Mouse (Mus musculus) embryonic facial prominence, embryonic 15.5 days (tissue): ENCODE measurements around the gene Marcks. TPM values are rescaled to one million over a fixed set of nuclear protein-coding genes. Genes with fewer than 3 reads are reported as not detected.

Experiments
- ATAC-seq: fragments of 200-750 bp; cut with Nextera tagmentation; 2 replicates; pipeline ENCODE4 v1.8.0; 2017; ENCODE audit warnings: low read depth, moderate TSS enrichment; ENCODE audit not compliant: insufficient number of reproducible peaks, low FRiP score, low TSS enrichment
- H3K27ac ChIP-seq: fragments of 300-500 bp; sonication (generic); replicated peaks from 2 replicates; pipeline ENCODE4 v1.5.1; 2015; ENCODE audit warnings: mild to moderate bottlenecking, inconsistent platforms
- H3K27me3 ChIP-seq: fragments of 300-500 bp; sonication (generic); 2 replicates; pipeline ENCODE4 v1.6.1; 2015; ENCODE audit warnings: inconsistent platforms
- H3K36me3 ChIP-seq: fragments of 300-500 bp; sonication (generic); 2 replicates; pipeline ENCODE4 v1.6.1; 2015; ENCODE audit warnings: mild to moderate bottlenecking, inconsistent platforms
- H3K4me1 ChIP-seq: fragments of 300-500 bp; sonication (generic); 2 replicates; pipeline ENCODE4 v1.6.1; 2015; ENCODE audit warnings: inconsistent platforms
- H3K4me2 ChIP-seq: fragments of 300-500 bp; sonication (generic); replicated peaks from 2 replicates; pipeline ENCODE4 v1.6.1; 2015; ENCODE audit warnings: mild to moderate bottlenecking, inconsistent platforms
- H3K4me3 ChIP-seq: fragments of 300-500 bp; sonication (generic); replicated peaks from 2 replicates; pipeline ENCODE4 v1.5.1; 2015; ENCODE audit warnings: mild to moderate bottlenecking, inconsistent platforms
- H3K9ac ChIP-seq: fragments of 300-500 bp; sonication (generic); 2 replicates; pipeline ENCODE4 v1.6.1; 2015; ENCODE audit warnings: inconsistent platforms
- H3K9me3 ChIP-seq: fragments of 300-500 bp; sonication (generic); replicated peaks from 2 replicates; pipeline ENCODE4 v1.6.1; 2016; ENCODE audit warnings: inconsistent platforms
- WGBS: fragments of 180-500 bp; shearing (Covaris S2); methylation state at CpG from one replicate; pipeline ENCODE4 v1.1.7; 2015; 5-methylcytosine and 5-hydroxymethylcytosine counted together
- polyA plus RNA-seq: library from polyadenylated mRNA; unstranded; fragments of >200 nt; fragmentation: Nextera tagmentation; extraction: Ambion mirVana; gene quantifications from 2 replicates; pipeline ENCODE4 v1.2.1, GENCODE M21; 2015

The Marcks gene
- polyA plus RNA-seq: 141 and 153 TPM in 2 replicates

- Histone ChIP-seq H3K4me1 (peaks cover 11% of the 10 kb centered on the region; the same call in 1 of the 2 replicates), H3K4me2 (peak within 1 kb of the TSS; percentile 81), H3K36me3 (peaks cover 5% of the 10 kb centered on the region; the same call in 1 of the 2 replicates), H3K9me3 (no peaks in the 10 kb centered on the region), H3K9ac (peak within 1 kb of the TSS; percentile 99), H3K27ac (peak within 1 kb of the TSS; percentile 99), H3K4me3 (peak within 1 kb of the TSS; percentile 84), H3K27me3 (no peaks in the 10 kb centered on the region)
- peak; percentile 63 for ATAC-seq
- under 1% methylated on average over 39 of the region's 39 CpGs for WGBS
Observed at GRCm38 (mm10) chr10:37138778-37139442, at the start of gene Marcks. Marcks (minus strand) TSS chr10:37138920.

- Histone ChIP-seq H3K27me3 (no peaks in the 10 kb centered on the region), H3K4me2 (no peak overlapping the region), H3K27ac (no peak overlapping the region), H3K4me1 (no peaks in the 10 kb centered on the region), H3K36me3 (no peaks in the 10 kb centered on the region), H3K9ac (no peak overlapping the region), H3K9me3 (no peaks in the 10 kb centered on the region), H3K4me3 (no peak overlapping the region)
- 93% methylated on average over 3 of the region's 3 CpGs for WGBS
- ATAC-seq: no peak
Observed at GRCm38 (mm10) chr10:37177071-37177470, 38.4 kb upstream of the Marcks start.

- Histone ChIP-seq H3K36me3 (no peaks in the 10 kb centered on the region), H3K27me3 (no peaks in the 10 kb centered on the region), H3K4me3 (no peak overlapping the region), H3K9me3 (no peaks in the 10 kb centered on the region), H3K27ac (no peak overlapping the region), H3K4me1 (0 out of 2 replicates have a peak, but pooled peaks cover 5% of the 10 kb centered on the region), H3K9ac (no peak overlapping the region), H3K4me2 (no peak overlapping the region)
- no peak for ATAC-seq
- 54% methylated on average over 8 of the region's 8 CpGs for WGBS
Observed at GRCm38 (mm10) chr10:37172416-37172950, 33.8 kb upstream of the Marcks start.

GRCm38 (mm10) chr10:37171711-37172415 is 33.1 kb upstream of the Marcks start:
- H3K27ac ChIP-seq: no peak overlapping the region
- no peak overlapping the region for H3K4me3 ChIP-seq
- H3K4me1 ChIP-seq: 0 out of 2 replicates have a peak, but pooled peaks cover 5% of the 10 kb centered on the region
- ATAC-seq: no peak
- no peaks in the 10 kb centered on the region for H3K9me3 ChIP-seq
- no peaks in the 10 kb centered on the region for H3K36me3 ChIP-seq
- H3K4me2 ChIP-seq: no peak overlapping the region
- no peaks in the 10 kb centered on the region for H3K27me3 ChIP-seq
- no peak overlapping the region for H3K9ac ChIP-seq
- WGBS: 66% methylated on average over 3 of the region's 3 CpGs

GRCm38 (mm10) chr10:37170878-37171277 is 32.2 kb upstream of the Marcks start:
- H3K27ac ChIP-seq: no peak overlapping the region
- H3K4me1 ChIP-seq: 0 out of 2 replicates have a peak, but pooled peaks cover 5% of the 10 kb centered on the region
- no peak overlapping the region for H3K4me3 ChIP-seq
- H3K4me2 ChIP-seq: no peak overlapping the region
- H3K27me3 ChIP-seq: no peaks in the 10 kb centered on the region
- no peak for ATAC-seq
- no peaks in the 10 kb centered on the region for H3K9me3 ChIP-seq
- no peak overlapping the region for H3K9ac ChIP-seq
- 45% methylated on average over 4 of the region's 4 CpGs for WGBS
- no peaks in the 10 kb centered on the region for H3K36me3 ChIP-seq

- H3K36me3 ChIP-seq: no peaks in the 10 kb centered on the region
- no peak overlapping the region for H3K4me3 ChIP-seq
- H3K27ac ChIP-seq: no peak overlapping the region
- no peak overlapping the region for H3K9ac ChIP-seq
- no peak for ATAC-seq
- H3K27me3 ChIP-seq: no peaks in the 10 kb centered on the region
- 67% methylated on average over 4 of the region's 4 CpGs for WGBS
- H3K4me1 ChIP-seq: 0 out of 2 replicates have a peak, but pooled peaks cover 5% of the 10 kb centered on the region
- H3K4me2 ChIP-seq: no peak overlapping the region
- no peaks in the 10 kb centered on the region for H3K9me3 ChIP-seq
Observed at GRCm38 (mm10) chr10:37170466-37170865, 31.7 kb upstream of the Marcks start.

- 83% methylated on average over 2 of the region's 2 CpGs for WGBS
- Histone ChIP-seq H3K9ac (no peak overlapping the region), H3K4me3 (no peak overlapping the region), H3K4me2 (no peak overlapping the region), H3K36me3 (no peaks in the 10 kb centered on the region), H3K27ac (no peak overlapping the region), H3K27me3 (no peaks in the 10 kb centered on the region), H3K4me1 (0 out of 2 replicates have a peak, but pooled peaks cover 5% of the 10 kb centered on the region), H3K9me3 (no peaks in the 10 kb centered on the region)
- no peak for ATAC-seq
Observed at GRCm38 (mm10) chr10:37167527-37167926, 28.8 kb upstream of the Marcks start.

GRCm38 (mm10) chr10:37159731-37160130 is 21.0 kb upstream of the Marcks start:
- H3K4me3 ChIP-seq: no peak overlapping the region
- 51% methylated on average over 3 of the region's 3 CpGs for WGBS
- ATAC-seq: peak; percentile 43; the same call in 1 of the 2 replicates
- H3K4me1 ChIP-seq: no peaks in the 10 kb centered on the region; the same call in 1 of the 2 replicates
- H3K9ac ChIP-seq: no peak overlapping the region
- H3K36me3 ChIP-seq: no peaks in the 10 kb centered on the region
- no peaks in the 10 kb centered on the region for H3K9me3 ChIP-seq
- H3K27ac ChIP-seq: 0 out of 2 replicates have a peak overlapping the region, but pooled peaks have one; percentile 11
- H3K27me3 ChIP-seq: no peaks in the 10 kb centered on the region
- no peak overlapping the region for H3K4me2 ChIP-seq

- Histone ChIP-seq H3K4me2 (no peak overlapping the region), H3K9me3 (no peaks in the 10 kb centered on the region), H3K36me3 (no peaks in the 10 kb centered on the region), H3K4me3 (no peak overlapping the region), H3K27ac (peak overlapping the region; percentile 39; the same call in 1 of the 2 replicates), H3K4me1 (peaks cover 3% of the 10 kb centered on the region; the same call in 1 of the 2 replicates), H3K9ac (no peak overlapping the region), H3K27me3 (no peaks in the 10 kb centered on the region)
- no peak for ATAC-seq
- 64% methylated on average over 5 of the region's 5 CpGs for WGBS
Observed at GRCm38 (mm10) chr10:37157156-37157555, 18.4 kb upstream of the Marcks start.

GRCm38 (mm10) chr10:37155131-37155530 is 16.4 kb upstream of the Marcks start:
- Histone ChIP-seq H3K27ac (no peak overlapping the region), H3K9me3 (no peaks in the 10 kb centered on the region), H3K4me1 (peaks cover 3% of the 10 kb centered on the region; the same call in 1 of the 2 replicates), H3K9ac (no peak overlapping the region), H3K4me2 (no peak overlapping the region), H3K4me3 (no peak overlapping the region), H3K27me3 (no peaks in the 10 kb centered on the region), H3K36me3 (no peaks in the 10 kb centered on the region)
- 4% methylated on average over 1 of the region's 2 CpGs for WGBS
- ATAC-seq: no peak

GRCm38 (mm10) chr10:37151539-37152271 is 13.0 kb upstream of the Marcks start:
- H3K36me3 ChIP-seq: no peaks in the 10 kb centered on the region
- no peaks in the 10 kb centered on the region for H3K9me3 ChIP-seq
- no peak overlapping the region for H3K4me2 ChIP-seq
- WGBS: 87% methylated on average over 7 of the region's 7 CpGs
- H3K9ac ChIP-seq: no peak overlapping the region
- ATAC-seq: no peak
- H3K27ac ChIP-seq: no peak overlapping the region
- no peak overlapping the region for H3K4me3 ChIP-seq
- 0 out of 2 replicates have a peak, but pooled peaks cover 3% of the 10 kb centered on the region for H3K4me1 ChIP-seq
- no peaks in the 10 kb centered on the region for H3K27me3 ChIP-seq
